Mouse (Mus musculus) neural tube, embryonic 15.5 days (tissue): Measurements from ENCODE around the gene Lmbr1. TPM values are rescaled to one million over a fixed set of nuclear protein-coding genes. Genes with fewer than 3 reads are reported as not detected.

ENCODE experiments used
- ATAC-seq: fragments of 200-750 bp; cut with Nextera tagmentation; 2 replicates; pipeline ENCODE4 v1.8.0; 2017; ENCODE audit warnings: mild to moderate bottlenecking, moderate TSS enrichment, moderate library complexity; ENCODE audit not compliant: low FRiP score
- H3K27ac ChIP-seq: fragments of 300-500 bp; sonication (generic); replicated peaks from 2 replicates; pipeline ENCODE4 v1.5.1; 2015; ENCODE audit warnings: mild to moderate bottlenecking, inconsistent platforms
- H3K27me3 ChIP-seq: fragments of 300-500 bp; sonication (generic); replicated peaks from 2 replicates; pipeline ENCODE4 v1.6.1; 2015; ENCODE audit warnings: inconsistent platforms
- H3K36me3 ChIP-seq: fragments of 300-500 bp; sonication (generic); 2 replicates; pipeline ENCODE4 v1.6.1; 2015; ENCODE audit warnings: inconsistent platforms
- H3K4me1 ChIP-seq: fragments of 300-500 bp; sonication (generic); 2 replicates; pipeline ENCODE4 v1.6.1; 2015; ENCODE audit warnings: inconsistent platforms
- H3K4me2 ChIP-seq: fragments of 300-500 bp; sonication (generic); 2 replicates; pipeline ENCODE4 v1.6.1; 2015; ENCODE audit warnings: inconsistent platforms, mild to moderate bottlenecking, moderate library complexity
- H3K4me3 ChIP-seq: fragments of 300-500 bp; sonication (generic); replicated peaks from 2 replicates; pipeline ENCODE4 v1.5.1; 2015; ENCODE audit warnings: mild to moderate bottlenecking, inconsistent platforms
- H3K9ac ChIP-seq: fragments of 300-500 bp; sonication (generic); replicated peaks from 2 replicates; pipeline ENCODE4 v1.6.1; 2015; ENCODE audit warnings: mild to moderate bottlenecking, inconsistent platforms
- H3K9me3 ChIP-seq: fragments of 300-500 bp; sonication (generic); replicated peaks from 2 replicates; pipeline ENCODE4 v1.6.1; 2016; ENCODE audit warnings: inconsistent platforms
- WGBS: fragments of 180-500 bp; shearing (Covaris S2); methylation state at CpG from one replicate; pipeline ENCODE4 v1.1.7; 2015; ENCODE audit warnings: mixed read lengths; 5-methylcytosine and 5-hydroxymethylcytosine counted together
- microRNA-seq: library from miRNA; unstranded; fragments of <30 nt; microRNA quantifications from one replicate; pipeline ENCODE4, GENCODE M21; 2017
- polyA plus RNA-seq: library from polyadenylated mRNA; unstranded; fragments of >200 nt; fragmentation: Nextera tagmentation; extraction: Ambion mirVana; gene quantifications from 2 replicates; pipeline ENCODE4 v1.2.1, GENCODE M21; 2015

Gene Lmbr1
- polyA plus RNA-seq, 1 experiment from 2014 or later, result 36.5 TPM

DNA sequence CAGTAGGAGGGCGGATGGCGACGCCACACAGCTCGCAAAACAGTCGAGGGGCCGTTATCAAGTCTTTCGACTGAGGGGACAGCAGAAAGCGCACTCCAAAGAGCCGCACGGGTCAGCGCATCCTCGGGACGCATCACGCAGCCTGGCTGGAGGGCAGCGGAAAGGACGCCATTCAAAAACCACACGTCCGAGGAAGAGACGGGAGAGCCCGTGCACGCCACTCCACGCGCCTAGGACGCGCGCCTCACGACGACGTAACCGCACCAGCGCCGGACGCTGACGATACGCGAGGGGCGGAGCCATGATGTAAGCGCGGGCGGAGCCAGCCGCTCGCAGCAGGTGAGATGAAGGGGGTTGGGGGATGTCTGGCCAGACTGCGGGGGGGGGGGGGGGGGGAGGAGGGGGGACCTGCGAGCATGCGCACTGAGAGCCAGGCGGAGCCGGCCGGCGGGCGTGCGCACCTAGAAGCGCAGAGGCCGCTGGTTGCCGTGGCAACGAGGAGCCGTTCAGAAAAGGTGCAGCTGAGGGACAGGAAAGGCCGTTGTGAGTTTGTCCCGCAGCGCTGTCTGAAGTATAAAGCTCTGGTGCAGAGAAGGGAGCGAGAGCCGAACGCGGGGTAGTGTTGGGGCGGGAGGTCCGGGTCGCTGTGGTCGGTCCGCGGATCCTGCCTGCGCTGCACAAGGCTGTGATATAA, 182.5 kb downstream of the Lmbr1 start, which contains the start of gene Rnf32:
Gene Rnf32, plus strand, starts transcription at position 423 of the 694 bp plus-strand sequence.
- peak within 1 kb of the TSS; percentile 86 for H3K27ac ChIP-seq
- peak within 1 kb of the TSS; percentile 66 for H3K4me3 ChIP-seq
- ATAC-seq, result peak; percentile 98
- no peaks in the 10 kb centered on the region; the same call in 1 of the 2 replicates for H3K36me3 ChIP-seq
- H3K27me3 ChIP-seq, result no peaks in the 10 kb centered on the region
- H3K9ac ChIP-seq, result peak within 1 kb of the TSS; percentile 60
- no peaks in the 10 kb centered on the region for H3K9me3 ChIP-seq
- peaks cover 13% of the 10 kb centered on the region for H3K4me1 ChIP-seq
- under 1% methylated on average over 62 of the region's 70 CpGs for WGBS
- H3K4me2 ChIP-seq, result peak within 1 kb of the TSS; percentile 64

DNA sequence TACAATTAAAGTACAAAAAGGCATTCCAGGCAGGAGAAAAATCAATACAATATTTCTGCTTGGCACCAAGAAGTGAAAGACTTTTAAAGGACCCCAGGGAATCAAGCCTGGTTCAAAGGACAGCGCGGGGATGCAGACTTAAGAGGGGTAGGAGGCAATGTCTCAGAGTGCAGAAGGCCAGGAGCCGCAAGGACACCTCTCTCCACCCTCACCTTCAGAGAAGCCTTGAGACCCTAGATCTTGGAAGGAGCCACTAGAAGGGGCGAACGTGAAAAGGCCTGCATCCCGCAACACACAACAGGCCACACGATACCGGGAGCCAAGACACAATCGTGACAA, 183.0 kb downstream of the Lmbr1 start:
- Histone ChIP-seq H3K27ac (peak overlapping the region; percentile 86), H3K4me2 (peak overlapping the region; percentile 64), H3K4me1 (peaks cover 13% of the 10 kb centered on the region), H3K36me3 (no peaks in the 10 kb centered on the region; the same call in 1 of the 2 replicates), H3K4me3 (peak overlapping the region; percentile 66), H3K9ac (peak overlapping the region; percentile 60), H3K9me3 (no peaks in the 10 kb centered on the region), H3K27me3 (no peaks in the 10 kb centered on the region)
- 3% methylated on average over 9 of the region's 9 CpGs for WGBS
- no peak; the same call in 1 of the 2 replicates for ATAC-seq

DNA sequence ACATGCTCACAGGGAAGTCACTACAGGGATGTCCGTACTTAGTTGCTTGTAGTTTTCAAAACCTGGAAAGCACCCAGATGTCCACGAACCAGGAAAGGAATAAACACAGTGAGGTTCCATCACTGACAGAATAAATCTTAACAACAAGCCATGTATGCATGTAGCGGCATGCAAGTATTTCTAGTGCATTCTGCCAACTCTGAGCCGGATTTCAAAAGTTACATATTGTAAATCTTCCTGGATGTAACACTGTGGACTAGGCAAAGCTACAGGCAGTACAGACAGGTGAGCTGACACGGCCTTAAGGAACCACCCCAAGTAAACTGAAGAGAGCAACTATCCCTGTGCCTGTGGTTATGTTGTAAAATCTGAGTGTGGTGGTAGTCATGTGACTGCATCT, 191.4 kb downstream of the Lmbr1 start:
- no peaks in the 10 kb centered on the region for H3K27me3 ChIP-seq
- H3K36me3 ChIP-seq, result no peaks in the 10 kb centered on the region
- no peaks in the 10 kb centered on the region for H3K9me3 ChIP-seq
- 83% methylated on average over 5 of the region's 5 CpGs for WGBS
- H3K9ac ChIP-seq, result no peak overlapping the region
- no peak for ATAC-seq
- no peak overlapping the region for H3K4me2 ChIP-seq
- H3K4me3 ChIP-seq, result no peak overlapping the region
- no peak overlapping the region for H3K27ac ChIP-seq
- H3K4me1 ChIP-seq, result no peaks in the 10 kb centered on the region

Small RNAs within 50 kb of the gene (microRNA-seq; reads per million reads assigned to microRNA genes)
- not detected for gene Gm23801

Other genes with a start within 250 kb of the Lmbr1 start
- gene Rnf32, start 182.4 kb downstream of the Lmbr1 start, polyA plus RNA-seq, result 14.2 and 14.9 TPM in 2 replicates
- 16.2 and 23.1 TPM in 2 replicates for gene Nom1, start 56.3 kb upstream of the Lmbr1 start, polyA plus RNA-seq
- gene Mnx1, start 100.1 kb upstream of the Lmbr1 start, polyA plus RNA-seq, result 0.95 and 1.3 TPM in 2 replicates
- 32.5 and 36.9 TPM in 2 replicates for gene Ube3c, start 190.9 kb upstream of the Lmbr1 start, polyA plus RNA-seq